27 mouse cellular contexts compared by ENCODE assay signal in the genomic region with DNA sequence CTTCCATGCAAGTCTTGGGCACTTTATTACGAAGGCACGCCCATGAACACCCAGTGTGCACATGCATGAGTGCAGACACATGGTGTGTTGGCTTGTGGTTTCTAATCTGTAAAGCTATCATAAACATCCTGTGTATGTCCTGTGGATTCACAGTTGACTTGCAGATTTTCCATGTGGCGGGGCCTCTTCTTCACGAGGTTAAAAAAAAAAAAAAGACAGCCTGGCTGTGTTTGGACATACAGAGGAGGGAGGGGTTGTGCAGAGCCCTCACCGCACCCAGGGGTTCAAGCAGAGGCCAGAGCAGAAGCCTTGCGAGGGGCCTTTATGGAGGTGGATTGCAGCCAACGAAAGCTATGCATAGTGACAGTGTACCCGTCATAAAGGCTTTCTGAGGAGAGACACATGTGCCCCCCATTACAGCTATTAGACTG.
A peak's percentile ranks its signal among the peaks of the same experiment; 100 is the strongest.
DNase-seq lines count a peak whose midpoint lies in the region; ATAC-seq lines count a peak whose summit lies in the region.
"Had no signal": no experiment of that assay in that cellular context is flagged by ENCODE, and none has a peak within 500 bp of the region (broad histone marks: within the 10 kb centered on the region; RNA-seq: fewer than 3 reads in every experiment).

No protein-coding gene starts in this region.

- 0 out of 2 replicates have a peak, but pooled peaks cover 5% of the 10 kb centered on the region for H3K9me3 ChIP-seq in kidney, embryonic 16.5 days (ENCODE audit: low read length)
- no peaks in the 10 kb centered on the region for H3K9me3 ChIP-seq in lung, embryonic 15.5 days
- no peaks in the 10 kb centered on the region for H3K9me3 ChIP-seq in intestine, embryonic 16.5 days (ENCODE audit: control insufficient read depth, low read length)
- H3K9me3 ChIP-seq: limb, embryonic 12.5 days; midbrain, embryonic 15.5 days had no signal

- no peaks in the 10 kb centered on the region for H3K27me3 ChIP-seq in kidney, embryonic 16.5 days (ENCODE audit: insufficient read depth, low read length)
- no peaks in the 10 kb centered on the region for H3K27me3 ChIP-seq in lung, embryonic 15.5 days
- H3K27me3 ChIP-seq in intestine, embryonic 16.5 days (replicated peaks; ENCODE audit: control insufficient read depth, insufficient read depth, low read length): no peaks in the 10 kb centered on the region
- H3K27me3 ChIP-seq: forebrain, embryonic 12.5 days; heart, embryonic 15.5 days; limb, embryonic 12.5 days; liver, embryonic 13.5 days; midbrain, embryonic 15.5 days had no signal

- no peak overlapping the region for H3K4me3 ChIP-seq in kidney, embryonic 16.5 days (ENCODE audit: low read length)
- no peak overlapping the region for H3K4me3 ChIP-seq in lung, embryonic 15.5 days
- no peak overlapping the region for H3K4me3 ChIP-seq in intestine, embryonic 16.5 days (ENCODE audit: low read length)
- H3K4me3 ChIP-seq: erythroblast, embryonic 14.5 days; forebrain, embryonic 12.5 days; gastrocnemius, adult 2 months; heart, embryonic 15.5 days; layer of hippocampus, adult 2 months; limb, embryonic 12.5 days; liver, embryonic 13.5 days; midbrain, embryonic 15.5 days had no signal

- 0 out of 2 replicates have a peak, but pooled peaks cover 11% of the 10 kb centered on the region for H3K4me1 ChIP-seq in kidney, embryonic 16.5 days (ENCODE audit: insufficient read depth, low read length)
- peaks cover 12% of the 10 kb centered on the region for H3K4me1 ChIP-seq in lung, embryonic 15.5 days
- H3K4me1 ChIP-seq in intestine, embryonic 16.5 days (ENCODE audit: control insufficient read depth, insufficient read depth, low read length): peaks cover 11% of the 10 kb centered on the region
- H3K4me1 ChIP-seq: liver, embryonic 13.5 days; midbrain, embryonic 15.5 days had no signal

- no peak overlapping the region for H3K9ac ChIP-seq in kidney, embryonic 16.5 days (replicated peaks; ENCODE audit: low read length)
- no peak overlapping the region for H3K9ac ChIP-seq in lung, embryonic 15.5 days
- no peak overlapping the region for H3K9ac ChIP-seq in intestine, embryonic 16.5 days (ENCODE audit: low read depth, low read length)
- H3K9ac ChIP-seq: forebrain, embryonic 12.5 days; heart, embryonic 15.5 days; hindbrain, embryonic 14.5 days; limb, embryonic 12.5 days; liver, embryonic 13.5 days; midbrain, embryonic 15.5 days had no signal

- ATAC-seq in kidney, embryonic 16.5 days (ENCODE audit: low FRiP score, low TSS enrichment): peak; percentile 88
- peak; percentile 43 for ATAC-seq in lung, embryonic 15.5 days (ENCODE audit: borderline replicate concordance, extremely low read depth, low FRiP score, low TSS enrichment)
- peak; percentile 84 for ATAC-seq in intestine, embryonic 16.5 days
- ATAC-seq: inflammation-experienced regulatory T-cells, adult 6 months; midbrain, embryonic 15.5 days had no signal

- H3K36me3 ChIP-seq in kidney, embryonic 16.5 days (ENCODE audit: insufficient read depth, low read length): no peaks in the 10 kb centered on the region
- H3K36me3 ChIP-seq in lung, embryonic 15.5 days: no peaks in the 10 kb centered on the region
- no peaks in the 10 kb centered on the region for H3K36me3 ChIP-seq in intestine, embryonic 16.5 days (ENCODE audit: control insufficient read depth, insufficient read depth, low read length)
- H3K36me3 ChIP-seq: forebrain, embryonic 12.5 days; heart, embryonic 15.5 days; limb, embryonic 12.5 days; liver, embryonic 13.5 days; midbrain, embryonic 15.5 days had no signal

- peak overlapping the region; percentile 48; the same call in 1 of the 2 replicates for H3K27ac ChIP-seq in kidney, embryonic 16.5 days (ENCODE audit: low read length)
- H3K27ac ChIP-seq in lung, embryonic 15.5 days: no peak overlapping the region
- H3K27ac ChIP-seq in intestine, embryonic 16.5 days (ENCODE audit: low read length): peak overlapping the region; percentile 47; the same call in 1 of the 2 replicates
- H3K27ac ChIP-seq: forebrain, embryonic 12.5 days; gastrocnemius, adult 2 months; heart, embryonic 15.5 days; hindbrain, embryonic 14.5 days; layer of hippocampus, adult 2 months; limb, embryonic 12.5 days; liver, embryonic 13.5 days; macrophage; midbrain, embryonic 15.5 days had no signal

- DNase-seq in kidney, postnatal 14 days: no peak
- no peak for DNase-seq in lung, postnatal 14 days
- peak; percentile 15 for DNase-seq in CD4-positive helper T cell, adult 2 months (ENCODE audit: low read depth, low spot score)
- no peak for DNase-seq in heart, adult 18-20 months
- DNase-seq in frontal cortex, postnatal 14 days (ENCODE audit: low spot score in 2 of 2): no peak
- DNase-seq: adrenal gland, adult 2 months; B cell, adult 2 months; cerebellum, adult 11 months; cerebellum, adult 9-11 months; gastrocnemius, adult 2 months; heart, postnatal 36 days; liver, embryonic 13.5 days; right cerebral cortex, adult 18-20 months; right cerebral cortex, postnatal 4 days; thymus, postnatal 14 days had no signal

- H3K4me2 ChIP-seq in kidney, embryonic 16.5 days (replicated peaks; ENCODE audit: low read depth, low read length): no peak overlapping the region
- H3K4me2 ChIP-seq in lung, embryonic 15.5 days: no peak overlapping the region
- no peak overlapping the region for H3K4me2 ChIP-seq in intestine, embryonic 16.5 days (ENCODE audit: low read depth, low read length)
- H3K4me2 ChIP-seq: forebrain, embryonic 12.5 days; heart, embryonic 15.5 days; hindbrain, embryonic 14.5 days; limb, embryonic 12.5 days; liver, embryonic 13.5 days; midbrain, embryonic 15.5 days had no signal

- WGBS in kidney, embryonic 16.5 days: 57% methylated on average over 8 of the region's 8 CpGs
- 32% methylated on average over 8 of the region's 8 CpGs for WGBS in lung, embryonic 15.5 days
- WGBS in intestine, embryonic 16.5 days: 36% methylated on average over 8 of the region's 8 CpGs
